Mouse (Mus musculus) liver, postnatal 0 days (tissue): Measurements from ENCODE around the gene Grik4. TPM values are rescaled to one million over a fixed set of nuclear protein-coding genes. Genes with fewer than 3 reads are reported as not detected.

ENCODE experiments used
- ATAC-seq: fragments of 200-750 bp; cut with Nextera tagmentation; 2 replicates; pipeline ENCODE4 v1.8.0; 2017; ENCODE audit warnings: mild to moderate bottlenecking, moderate library complexity
- DNase-seq: peaks from one replicate; pipeline ENCODE4 v3.0.0-alpha.2; 2016
- H3K27ac ChIP-seq: fragments of 300-500 bp; sonication (generic); 2 replicates; pipeline ENCODE4 v1.5.1; 2014; ENCODE audit warnings: antibody characterized with exemption, moderate library complexity, mild to moderate bottlenecking, low read depth
- H3K27me3 ChIP-seq: fragments of 300-500 bp; sonication (generic); 2 replicates; pipeline ENCODE4 v1.6.1; 2014; ENCODE audit warnings: low read length, control low read depth, mixed read lengths; ENCODE audit not compliant: insufficient read depth
- H3K36me3 ChIP-seq: fragments of 300-500 bp; sonication (generic); replicated peaks from 2 replicates; pipeline ENCODE4 v1.6.1; 2014; ENCODE audit warnings: mild to moderate bottlenecking, control low read depth, low read length, moderate library complexity, mixed read lengths; ENCODE audit not compliant: insufficient read depth
- H3K4me1 ChIP-seq: fragments of 300-500 bp; sonication (generic); 2 replicates; pipeline ENCODE4 v1.6.1; 2014; ENCODE audit warnings: antibody characterized with exemption, mild to moderate bottlenecking, control low read depth; ENCODE audit not compliant: insufficient read depth
- H3K4me2 ChIP-seq: fragments of 300-500 bp; sonication (generic); 2 replicates; pipeline ENCODE4 v1.6.1; 2014; ENCODE audit warnings: low read depth, mild to moderate bottlenecking, low read length, moderate library complexity, mixed read lengths
- H3K4me3 ChIP-seq: fragments of 300-500 bp; sonication (generic); 2 replicates; pipeline ENCODE4 v1.5.1; 2014; ENCODE audit warnings: low read depth, low read length
- H3K9ac ChIP-seq: fragments of 300-500 bp; sonication (generic); replicated peaks from 2 replicates; pipeline ENCODE4 v1.6.1; 2014; ENCODE audit warnings: mild to moderate bottlenecking, moderate library complexity
- H3K9me3 ChIP-seq: fragments of 300-500 bp; sonication (generic); 2 replicates; pipeline ENCODE4 v1.6.1; 2016; ENCODE audit warnings: mild to moderate bottlenecking, control low read depth, low read length, mixed read lengths
- CTCF ChIP-seq: sonication (generic); IDR thresholded peaks from 2 replicates; pipeline ENCODE4 v1.5.1; 2016; ENCODE audit warnings: antibody characterized with exemption, low read depth
- EP300 ChIP-seq: IDR thresholded peaks from 2 replicates; pipeline ENCODE4 v1.6.1; 2016; ENCODE audit warnings: antibody characterized with exemption, low read depth, mild to moderate bottlenecking
- WGBS: fragments of 180-500 bp; shearing (Covaris S2); extraction: QIAGEN DNeasy Blood & Tissue Kit; methylation state at CpG from one replicate; pipeline ENCODE4 v1.1.7; 2014; ENCODE audit not compliant: insufficient replicate concordance; 5-methylcytosine and 5-hydroxymethylcytosine counted together
- polyA plus RNA-seq: library from polyadenylated mRNA; unstranded; fragments of >200 nt; fragmentation: Nextera tagmentation; extraction: Ambion mirVana; gene quantifications from 2 replicates; pipeline ENCODE4 v1.2.1, GENCODE M21; 2015

Gene Grik4
- polyA plus RNA-seq, 1 experiment from 2014 or later, result 0.08 TPM

GRCm38 (mm10) chr9:42913201-42913600 lies 31.1 kb downstream of the Grik4 start:
- TF ChIP-seq EP300 (no peak), CTCF (no peak)

GRCm38 (mm10) chr9:42908657-42909313 lies 35.5 kb downstream of the Grik4 start:
- Histone ChIP-seq H3K27ac (no peak overlapping the region), H3K4me1 (peaks cover 4% of the 10 kb centered on the region; the same call in 1 of the 2 replicates), H3K4me2 (no peak overlapping the region), H3K4me3 (no peak overlapping the region), H3K9ac (no peak overlapping the region), H3K27me3 (no peaks in the 10 kb centered on the region), H3K36me3 (no peaks in the 10 kb centered on the region), H3K9me3 (no peaks in the 10 kb centered on the region)
- DNase-seq (peak; percentile 27), ATAC-seq (peak; percentile 51)
- no peak for TF ChIP-seq EP300
- TF ChIP-seq CTCF, result no peak
- WGBS, result 22% methylated on average over 8 of the region's 8 CpGs

More at GRCm38 (mm10) chr9:42913201-42913600, 31.1 kb downstream of the Grik4 start:
- Histone ChIP-seq H3K4me3 (no peak overlapping the region), H3K4me2 (no peak overlapping the region), H3K4me1 (no peaks in the 10 kb centered on the region; the same call in 1 of the 2 replicates), H3K27me3 (no peaks in the 10 kb centered on the region), H3K36me3 (no peaks in the 10 kb centered on the region), H3K9ac (no peak overlapping the region), H3K27ac (no peak overlapping the region), H3K9me3 (no peaks in the 10 kb centered on the region)
- DNase-seq (no peak), ATAC-seq (no peak)
- WGBS, result 68% methylated on average over 2 of the region's 2 CpGs

DNA sequence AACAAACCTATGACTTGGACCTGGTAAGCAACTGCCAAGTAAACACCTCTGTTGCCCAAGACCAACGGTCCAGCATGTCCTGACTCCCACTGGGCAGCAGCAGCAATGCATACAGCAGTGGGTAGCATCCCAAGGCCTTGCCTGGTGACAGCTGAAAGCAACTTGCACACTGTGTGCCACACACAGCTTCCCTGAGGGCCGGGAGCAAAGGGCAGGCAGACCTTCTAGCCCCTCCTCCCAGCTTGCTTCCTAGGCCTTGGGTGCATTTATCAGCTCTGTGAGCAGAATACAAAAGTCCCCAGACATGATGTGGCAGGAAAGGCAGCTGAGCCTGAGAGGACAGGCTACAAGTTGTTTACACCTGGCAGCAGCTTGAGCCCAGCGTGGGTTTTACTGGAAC lies 37.3 kb downstream of the Grik4 start:
- no peaks in the 10 kb centered on the region for H3K9me3 ChIP-seq
- H3K4me2 ChIP-seq, result no peak overlapping the region
- TF ChIP-seq EP300 (no peak), CTCF (no peak)
- no peaks in the 10 kb centered on the region for H3K27me3 ChIP-seq
- WGBS, result 31% methylated on average over 3 of the region's 3 CpGs
- DNase-seq, result no peak
- H3K27ac ChIP-seq, result no peak overlapping the region
- H3K4me1 ChIP-seq, result peaks cover 4% of the 10 kb centered on the region; the same call in 1 of the 2 replicates
- H3K36me3 ChIP-seq, result no peaks in the 10 kb centered on the region
- H3K4me3 ChIP-seq, result no peak overlapping the region
- no peak overlapping the region for H3K9ac ChIP-seq
- ATAC-seq, result no peak

- peaks cover 35% of the 10 kb centered on the region for H3K27me3 ChIP-seq
- WGBS, result 15% methylated on average over 11 of the region's 11 CpGs
These were observed 46.2 kb downstream of the Grik4 start for GRCm38 (mm10) chr9:42898091-42898591.

DNA sequence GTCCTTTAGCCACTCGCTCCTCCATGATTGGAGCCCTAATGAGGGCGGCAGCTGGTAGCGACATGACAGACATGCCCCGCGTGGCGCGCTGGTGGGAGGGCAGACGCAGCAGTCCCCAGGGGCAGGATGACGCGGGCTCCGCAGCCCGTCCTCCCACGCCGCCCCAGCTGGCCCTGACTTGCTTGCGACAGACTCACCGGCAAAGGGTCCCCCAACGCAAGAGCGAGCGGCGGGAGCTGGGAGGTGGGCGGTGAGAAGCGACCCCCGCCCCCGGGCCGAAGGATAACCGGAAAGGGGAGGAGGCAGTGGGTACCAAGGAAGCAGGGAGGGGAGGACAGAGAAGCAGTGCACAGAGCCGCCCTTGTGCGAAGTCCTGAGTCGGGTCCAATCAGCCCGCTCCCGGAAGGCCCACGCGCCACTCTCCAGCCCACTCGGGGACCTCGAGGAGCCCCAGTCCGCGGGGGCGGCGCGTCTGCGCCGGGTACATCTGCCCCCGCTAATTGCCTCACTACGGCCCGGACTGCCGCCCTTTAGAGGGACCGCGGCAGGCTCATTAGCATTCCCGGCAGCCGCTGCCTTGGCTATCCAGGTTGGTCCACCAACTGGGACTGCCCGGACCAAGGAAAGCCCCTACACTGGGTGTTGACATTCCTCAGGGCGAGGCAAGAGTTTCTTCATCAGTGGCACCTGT lies 46.8 kb downstream of the Grik4 start:
- peaks cover 5% of the 10 kb centered on the region; the same call in 1 of the 2 replicates for H3K4me1 ChIP-seq
- no peak overlapping the region for H3K9ac ChIP-seq
- DNase-seq (peak; percentile 42), ATAC-seq (peak; percentile 40; the same call in 1 of the 2 replicates)
- no peaks in the 10 kb centered on the region for H3K36me3 ChIP-seq
- H3K4me2 ChIP-seq, result peak overlapping the region; percentile 68
- no peak for TF ChIP-seq CTCF
- no peak for TF ChIP-seq EP300
- peaks cover 35% of the 10 kb centered on the region for H3K27me3 ChIP-seq
- H3K9me3 ChIP-seq, result no peaks in the 10 kb centered on the region
- H3K27ac ChIP-seq, result no peak overlapping the region
- 2% methylated on average over 40 of the region's 52 CpGs for WGBS
- H3K4me3 ChIP-seq, result peak overlapping the region; percentile 34

More at GRCm38 (mm10) chr9:42898091-42898591, 46.2 kb downstream of the Grik4 start:
- Histone ChIP-seq H3K4me1 (peaks cover 5% of the 10 kb centered on the region; the same call in 1 of the 2 replicates), H3K9ac (no peak overlapping the region), H3K27ac (no peak overlapping the region), H3K4me3 (no peak overlapping the region), H3K36me3 (no peaks in the 10 kb centered on the region), H3K4me2 (peak overlapping the region; percentile 68), H3K9me3 (no peaks in the 10 kb centered on the region)
- DNase-seq (no peak), ATAC-seq (no peak)
- no peak for TF ChIP-seq CTCF
- TF ChIP-seq EP300, result no peak
